Mouse (Mus musculus): ENCODE results near the gene Picalm.

DNA sequence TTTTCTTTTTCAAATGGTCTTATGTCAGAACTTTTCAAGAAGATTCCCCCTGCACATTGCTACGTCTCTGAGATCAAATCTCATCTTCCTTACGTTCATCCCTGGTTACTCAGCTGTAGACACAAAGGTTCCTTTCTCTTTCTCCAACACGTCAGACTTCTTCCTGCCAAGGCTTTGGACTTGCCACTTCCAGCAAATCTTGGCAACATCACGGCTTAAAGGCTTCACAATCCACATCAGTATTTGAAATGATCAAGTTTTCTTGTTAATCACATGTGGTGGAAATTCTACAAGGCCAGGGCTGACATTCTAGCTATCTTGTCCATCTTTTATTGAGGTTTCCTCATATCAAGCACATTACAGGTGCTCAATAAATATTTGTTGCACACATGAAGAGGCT, 39.0 kb upstream of the Picalm start:
- TF ChIP-seq EP300 (IDR thresholded peaks at IDR 0.05; ENCODE audit: insufficient read depth, low read depth, low read length) (no peak), POLR2A (IDR thresholded peaks at IDR 0.05; ENCODE audit: insufficient read depth, low read length) (no peak)

Data from ES-Bruce4 (cell line).